Mouse (Mus musculus) E14TG2a.4 (cell line): Measurements from ENCODE around the gene Pcsk6.

Experiments
- CTCF ChIP-seq: conservative IDR thresholded peaks from 2 replicates; pipeline ENCODE4 v1.5.1; 2014; ENCODE audit warnings: low read length
- NANOG ChIP-seq: IDR thresholded peaks from 2 replicates; pipeline ENCODE4 v1.6.1; 2014; ENCODE audit warnings: borderline replicate concordance, low read length, mixed read lengths
- POU5F1 ChIP-seq: IDR thresholded peaks from 2 replicates; pipeline ENCODE4 v1.6.1; 2014; ENCODE audit warnings: low read length, borderline replicate concordance

DNA sequence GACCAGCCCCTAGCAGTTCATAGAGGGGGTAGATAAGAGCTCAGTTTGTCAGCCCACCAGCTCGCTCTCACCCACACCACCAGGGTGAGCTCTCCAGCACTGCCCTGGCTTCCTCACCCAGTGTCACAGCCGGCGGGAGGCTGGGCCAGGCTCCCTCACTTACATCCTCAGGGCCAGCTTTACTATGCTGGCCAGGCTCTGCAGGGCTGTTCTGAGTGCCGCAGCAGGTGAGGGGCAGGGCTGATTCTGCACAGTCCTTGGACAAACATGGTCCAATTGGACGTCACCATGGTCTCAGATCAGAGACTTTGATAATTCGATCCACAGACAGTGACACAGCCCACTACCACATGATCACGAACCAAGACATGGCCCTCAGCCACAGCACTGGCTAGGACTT is 230.0 kb downstream of the Pcsk6 start:
- TF ChIP-seq CTCF: no peak
- TF ChIP-seq NANOG: no peak
- no peak for TF ChIP-seq POU5F1
